Mouse (Mus musculus) midbrain, embryonic 10.5 days (tissue): ENCODE data around the gene Csf2rb. TPM values are rescaled to one million over a fixed set of nuclear protein-coding genes. Genes with fewer than 3 reads are reported as not detected.

ENCODE experiments used
- DNase-seq: peaks from one replicate; pipeline ENCODE4 v3.0.0-alpha.2; 2017; ENCODE audit warnings: low spot score
- H3K27ac ChIP-seq: fragments of 300-500 bp; sonication (generic); replicated peaks from 2 replicates; pipeline ENCODE4 v1.5.1; 2016; ENCODE audit warnings: mild to moderate bottlenecking
- H3K27me3 ChIP-seq: fragments of 300-500 bp; sonication (generic); 2 replicates; pipeline ENCODE4 v1.6.1; 2016; ENCODE audit warnings: low read depth, mild to moderate bottlenecking; ENCODE audit not compliant: poor library complexity, severe bottlenecking
- H3K36me3 ChIP-seq: fragments of 300-500 bp; sonication (generic); 2 replicates; pipeline ENCODE4 v1.6.1; 2016; ENCODE audit warnings: mild to moderate bottlenecking, moderate library complexity
- H3K4me1 ChIP-seq: fragments of 300-500 bp; sonication (generic); 2 replicates; pipeline ENCODE4 v1.6.1; 2016
- H3K4me3 ChIP-seq: fragments of 300-500 bp; sonication (generic); 2 replicates; pipeline ENCODE4 v1.5.1; 2016; ENCODE audit warnings: mild to moderate bottlenecking, moderate library complexity
- H3K9me3 ChIP-seq: fragments of 300-500 bp; sonication (generic); replicated peaks from 2 replicates; pipeline ENCODE4 v1.6.1; 2016; ENCODE audit warnings: mild to moderate bottlenecking
- WGBS: fragments of 180-500 bp; shearing (Covaris S2); methylation state at CpG from one replicate; pipeline ENCODE4 v1.1.7; 2016; 5-methylcytosine and 5-hydroxymethylcytosine counted together
- microRNA-seq: library from miRNA; unstranded; fragments of <30 nt; microRNA quantifications from one replicate; pipeline ENCODE4, GENCODE M21; 2017
- polyA plus RNA-seq: library from polyadenylated mRNA; unstranded; fragments of >200 nt; fragmentation: Nextera tagmentation; extraction: Ambion mirVana; gene quantifications from 2 replicates; pipeline ENCODE4 v1.2.1, GENCODE M21; 2016

Csf2rb gene
- polyA plus RNA-seq, 1 experiment from 2014 or later = 3.5 TPM

- 85% methylated on average over 3 of the region's 3 CpGs for WGBS
- Histone ChIP-seq H3K4me3 (no peak overlapping the region), H3K36me3 (no peaks in the 10 kb centered on the region), H3K4me1 (peaks cover 10% of the 10 kb centered on the region), H3K27ac (no peak overlapping the region), H3K9me3 (no peaks in the 10 kb centered on the region), H3K27me3 (no peaks in the 10 kb centered on the region)
- no peak for DNase-seq
These were observed 65.3 kb downstream of the Csf2rb start for GRCm38 (mm10) chr15:78390855-78391254.

GRCm38 (mm10) chr15:78395478-78395962 is 70.0 kb downstream of the Csf2rb start, which contains the start of gene Tex33:
Gene Tex33, minus strand, starts transcription at chr15:78395912.
- 86% methylated on average over 8 of the region's 8 CpGs for WGBS
- Histone ChIP-seq H3K4me1 (peaks cover 7% of the 10 kb centered on the region), H3K4me3 (no peak within 1 kb of the TSS), H3K27me3 (no peaks in the 10 kb centered on the region), H3K9me3 (no peaks in the 10 kb centered on the region), H3K36me3 (no peaks in the 10 kb centered on the region), H3K27ac (no peak within 1 kb of the TSS)
- no peak for DNase-seq

GRCm38 (mm10) chr15:78401345-78401744 is 75.8 kb downstream of the Csf2rb start:
- H3K27ac ChIP-seq = 0 out of 2 replicates have a peak overlapping the region, but pooled peaks have one; percentile 23
- peaks cover 36% of the 10 kb centered on the region for H3K4me1 ChIP-seq
- 90% methylated on average over 6 of the region's 6 CpGs for WGBS

GRCm38 (mm10) chr15:78401921-78402320 is 76.4 kb downstream of the Csf2rb start:
- peaks cover 11% of the 10 kb centered on the region for H3K27me3 ChIP-seq
- no peak for DNase-seq
- no peaks in the 10 kb centered on the region for H3K36me3 ChIP-seq
- no peak overlapping the region for H3K27ac ChIP-seq
- H3K4me1 ChIP-seq = peaks cover 41% of the 10 kb centered on the region
- 86% methylated on average over 4 of the region's 4 CpGs for WGBS
- no peak overlapping the region for H3K4me3 ChIP-seq
- no peaks in the 10 kb centered on the region for H3K9me3 ChIP-seq

More at GRCm38 (mm10) chr15:78401345-78401744, 75.8 kb downstream of the Csf2rb start:
- H3K36me3 ChIP-seq = no peaks in the 10 kb centered on the region
- H3K4me3 ChIP-seq = no peak overlapping the region
- no peaks in the 10 kb centered on the region for H3K9me3 ChIP-seq
- no peak for DNase-seq
- peaks cover 11% of the 10 kb centered on the region for H3K27me3 ChIP-seq

GRCm38 (mm10) chr15:78402423-78402822 is 76.9 kb downstream of the Csf2rb start:
- Histone ChIP-seq H3K27me3 (peaks cover 12% of the 10 kb centered on the region), H3K4me3 (no peak overlapping the region), H3K27ac (no peak overlapping the region), H3K4me1 (peaks cover 46% of the 10 kb centered on the region), H3K9me3 (no peaks in the 10 kb centered on the region), H3K36me3 (no peaks in the 10 kb centered on the region)
- DNase-seq = no peak
- WGBS = 88% methylated on average over 7 of the region's 7 CpGs

GRCm38 (mm10) chr15:78403301-78403741 is 77.8 kb downstream of the Csf2rb start:
- no peaks in the 10 kb centered on the region for H3K9me3 ChIP-seq
- no peak overlapping the region for H3K4me3 ChIP-seq
- no peaks in the 10 kb centered on the region for H3K36me3 ChIP-seq
- peaks cover 55% of the 10 kb centered on the region for H3K4me1 ChIP-seq
- DNase-seq = no peak
- peaks cover 21% of the 10 kb centered on the region for H3K27me3 ChIP-seq
- WGBS = 58% methylated on average over 3 of the region's 3 CpGs
- H3K27ac ChIP-seq = peak overlapping the region; percentile 49

Small RNA genes lying within 50 kb of the gene (microRNA-seq; reads per million reads assigned to microRNA genes)
- gene Mir7676-1 (not detected), gene Mir7676-2 (not detected)

Other genes with a start within 250 kb of the Csf2rb start
- 0.22 and 0.60 TPM in 2 replicates for gene Cacng2, start 205.7 kb upstream of the Csf2rb start, polyA plus RNA-seq
- 172 and 181 TPM in 2 replicates for gene Ift27, start 151.6 kb upstream of the Csf2rb start, polyA plus RNA-seq
- gene Pvalb, start 119.4 kb upstream of the Csf2rb start, polyA plus RNA-seq = 0.12 TPM in 1 of 2 replicates, not detected in the other
- gene Ncf4, start 81.0 kb upstream of the Csf2rb start, polyA plus RNA-seq = 3.5 and 6.6 TPM in 2 replicates
- gene Csf2rb2, start 20.0 kb upstream of the Csf2rb start, polyA plus RNA-seq = 0.29 and 0.37 TPM in 2 replicates
- gene Tex33, start 70.2 kb downstream of the Csf2rb start, polyA plus RNA-seq = not detected in 2 replicates
- 8.1 and 9.8 TPM in 2 replicates for gene Tst, start 80.2 kb downstream of the Csf2rb start, polyA plus RNA-seq
- gene Mpst, start 80.7 kb downstream of the Csf2rb start, polyA plus RNA-seq = 0.61 and 1.6 TPM in 2 replicates
- 64.0 and 68.3 TPM in 2 replicates for gene Kctd17, start 102.8 kb downstream of the Csf2rb start, polyA plus RNA-seq
- 0.21 and 0.52 TPM in 2 replicates for gene Tmprss6, start 142.9 kb downstream of the Csf2rb start, polyA plus RNA-seq
- gene Il2rb, start 169.5 kb downstream of the Csf2rb start, polyA plus RNA-seq = not detected in 2 replicates
- gene C1qtnf6, start 205.7 kb downstream of the Csf2rb start, polyA plus RNA-seq = 10.0 and 11.0 TPM in 2 replicates
- 0.02 TPM in 1 of 2 replicates, not detected in the other for gene Sstr3, start 218.9 kb downstream of the Csf2rb start, polyA plus RNA-seq
- gene Rac2, start 247.0 kb downstream of the Csf2rb start, polyA plus RNA-seq = 9.1 and 9.5 TPM in 2 replicates